Mouse (Mus musculus) stomach, postnatal 0 days (tissue): ENCODE data around the gene Tom1.

Source experiments
- CTCF ChIP-seq: IDR thresholded peaks from 2 replicates; pipeline ENCODE4 v1.5.1; 2016; ENCODE audit warnings: antibody characterized with exemption, low read depth, mild to moderate bottlenecking, moderate library complexity
- EP300 ChIP-seq: optimal IDR thresholded peaks from 2 replicates; pipeline ENCODE3; 2016; ENCODE audit warnings: antibody characterized with exemption

GRCm38 (mm10) chr8:75081364-75082040 is 48.0 kb downstream of the Tom1 start:
- no peak for TF ChIP-seq CTCF
- no peak for TF ChIP-seq EP300
